Mouse (Mus musculus): ENCODE measurements around the gene Ifnl3.

DNA sequence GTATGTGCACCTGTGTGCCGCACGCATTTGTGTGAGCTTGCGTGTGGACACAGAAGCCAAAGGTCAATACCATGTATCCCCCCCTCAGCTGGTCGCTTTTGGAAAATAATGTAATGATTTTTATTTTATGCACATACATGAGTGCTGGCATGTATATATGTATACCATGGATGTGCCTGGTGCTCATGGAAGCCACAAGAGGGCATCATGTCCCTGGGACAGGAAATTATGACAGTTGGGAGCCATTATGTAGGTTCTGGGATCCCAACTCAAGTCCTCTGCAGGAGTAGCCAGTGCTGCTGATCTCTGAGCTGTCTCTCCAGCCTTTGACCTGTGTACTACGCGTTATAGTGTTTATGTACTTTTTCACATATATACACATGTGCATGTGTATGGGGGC lies 46.4 kb upstream of the Ifnl3 start:
- TF ChIP-seq CTCF (conservative IDR thresholded peaks at IDR 0.05; ENCODE audit: low read length) (no peak; the same call in 1 of the 2 replicates), NANOG (IDR thresholded peaks at IDR 0.05; ENCODE audit: borderline replicate concordance, low read length) (no peak)

Measured in E14TG2a.4 (cell line).